Mouse (Mus musculus): Measurements from ENCODE around the gene Tmem203. TPM values are rescaled to one million over a fixed set of nuclear protein-coding genes. Genes with fewer than 3 reads are reported as not detected.
A peak's percentile ranks its signal among the peaks of the same experiment; 100 is the strongest.

Gene Tmem203
- polyA plus RNA-seq, 1 experiment from 2014 or later = 19.2 TPM

DNA sequence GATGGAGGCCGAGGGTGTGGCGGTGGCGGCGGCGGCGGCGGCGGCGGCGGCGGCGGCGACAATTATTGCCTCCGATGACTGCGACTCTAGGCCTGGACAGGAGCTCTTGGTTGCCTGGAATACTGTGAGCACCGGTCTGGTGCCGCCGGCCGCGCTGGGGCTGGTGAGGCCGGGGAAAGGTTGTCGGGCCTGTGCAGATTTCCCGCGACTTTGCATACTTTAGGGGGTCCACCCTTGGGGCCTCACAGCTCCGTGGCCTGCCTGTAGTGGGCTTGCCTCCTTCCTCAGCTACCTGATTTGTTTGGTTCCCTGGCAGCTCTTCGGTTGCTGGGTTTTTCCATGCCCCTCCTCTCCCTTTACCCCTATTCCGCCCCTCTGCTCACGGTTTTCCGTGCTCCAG lies 17.3 kb downstream of the Tmem203 start:
- peak overlapping the region; percentile 83 for H3K9ac ChIP-seq (ENCODE audit: low read length)
- H3K27me3 ChIP-seq (replicated peaks; ENCODE audit: control insufficient read depth, insufficient read depth, low read length) = no peaks in the 10 kb centered on the region
- no peaks in the 10 kb centered on the region for H3K9me3 ChIP-seq (ENCODE audit: control insufficient read depth, low read length)
- no peak for DNase-seq (ENCODE audit: low spot score)
- peak overlapping the region; percentile 91 for H3K4me3 ChIP-seq (ENCODE audit: low read depth, low read length)
- peak; percentile 77 for ATAC-seq (replicated peaks; ENCODE audit: low FRiP score, low TSS enrichment, low read depth)
- peaks cover 66% of the 10 kb centered on the region for H3K36me3 ChIP-seq (ENCODE audit: control insufficient read depth, insufficient read depth, low read length)
- WGBS = under 1% methylated on average over 29 of the region's 29 CpGs
- H3K4me1 ChIP-seq (replicated peaks; ENCODE audit: control insufficient read depth, insufficient read depth, low read length) = peaks cover 24% of the 10 kb centered on the region
- H3K27ac ChIP-seq (ENCODE audit: low read depth) = peak overlapping the region; percentile 20; the same call in 1 of the 2 replicates
- H3K4me2 ChIP-seq (ENCODE audit: low read length) = peak overlapping the region; percentile 98

DNA sequence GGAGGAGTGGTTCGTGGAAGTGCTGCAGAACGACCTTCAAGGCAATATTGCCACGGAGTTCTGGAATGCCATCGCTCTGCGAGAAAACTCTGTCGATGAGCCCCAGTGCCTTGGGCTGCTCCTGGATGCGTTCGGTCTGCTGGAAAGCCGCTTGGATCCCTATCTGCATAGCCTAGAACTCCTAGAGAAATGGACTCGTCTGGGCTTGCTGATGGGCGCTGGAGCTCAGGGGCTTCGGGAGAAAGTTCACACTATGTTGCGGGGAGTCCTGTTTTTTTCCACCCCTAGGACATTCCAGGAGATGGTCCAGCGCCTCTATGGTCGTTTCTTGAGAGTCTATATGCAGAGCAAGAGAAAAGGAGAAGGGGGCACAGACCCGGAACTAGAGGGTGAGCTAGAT lies 17.8 kb downstream of the Tmem203 start:
- WGBS = 33% methylated on average over 16 of the region's 16 CpGs
- H3K27ac ChIP-seq (ENCODE audit: low read depth) = peak overlapping the region; percentile 20; the same call in 1 of the 2 replicates
- ATAC-seq (replicated peaks; ENCODE audit: low FRiP score, low TSS enrichment, low read depth) = no peak

DNA sequence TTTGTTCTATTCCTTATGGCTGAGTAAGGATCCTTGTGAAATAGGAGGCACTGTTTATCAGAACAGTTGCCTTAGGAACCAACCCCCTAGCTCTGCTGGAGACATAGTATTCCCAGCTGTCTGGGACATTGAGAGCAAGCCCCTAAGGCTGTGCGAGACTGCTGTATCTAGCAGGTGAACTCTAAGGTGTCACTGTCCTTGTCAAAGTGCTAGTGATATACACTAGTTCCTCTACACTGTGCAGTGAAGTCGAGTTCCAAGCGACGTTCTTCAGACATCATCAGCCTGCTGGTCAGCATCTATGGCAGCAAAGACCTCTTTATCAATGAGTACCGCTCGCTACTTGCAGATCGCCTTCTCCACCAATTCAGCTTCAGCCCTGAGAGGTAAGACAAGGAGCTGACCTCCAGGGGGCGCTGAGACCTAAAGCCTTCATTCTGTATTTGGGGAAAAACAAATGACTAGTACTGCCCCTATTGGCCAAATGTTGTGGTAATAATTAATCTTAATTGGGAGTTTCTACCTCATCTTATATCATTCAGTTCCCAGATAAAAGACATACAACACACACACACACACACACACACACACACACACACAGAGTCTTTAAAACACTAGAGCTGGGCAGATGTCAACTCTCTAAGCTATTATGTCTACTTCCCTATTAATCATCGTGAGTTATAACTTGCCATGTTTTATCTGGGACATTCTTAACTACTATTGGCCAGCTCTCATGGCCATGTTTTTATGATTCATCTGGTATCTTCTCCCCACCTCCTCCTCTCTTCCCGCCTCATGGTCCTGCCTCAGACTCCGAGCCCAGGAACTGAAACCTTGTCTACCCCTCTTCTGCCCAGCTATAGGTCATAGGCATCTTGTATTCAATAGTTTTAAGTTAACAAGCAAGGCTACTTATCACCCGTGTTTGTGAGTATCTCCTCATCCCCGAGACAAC lies 24.0 kb downstream of the Tmem203 start:
- Histone ChIP-seq H3K27ac (ENCODE audit: low read depth) (no peak overlapping the region), H3K4me3 (ENCODE audit: low read depth, low read length) (no peak overlapping the region), H3K36me3 (ENCODE audit: control insufficient read depth, insufficient read depth, low read length) (peaks cover 95% of the 10 kb centered on the region), H3K27me3 (replicated peaks; ENCODE audit: control insufficient read depth, insufficient read depth, low read length) (no peaks in the 10 kb centered on the region), H3K4me1 (replicated peaks; ENCODE audit: control insufficient read depth, insufficient read depth, low read length) (no peaks in the 10 kb centered on the region), H3K9ac (ENCODE audit: low read length) (no peak overlapping the region), H3K4me2 (ENCODE audit: low read length) (no peak overlapping the region), H3K9me3 (ENCODE audit: control insufficient read depth, low read length) (no peaks in the 10 kb centered on the region)
- ATAC-seq (replicated peaks; ENCODE audit: low FRiP score, low TSS enrichment, low read depth) (no peak), DNase-seq (ENCODE audit: low spot score) (peak; percentile 93)
- 65% methylated on average over 13 of the region's 13 CpGs for WGBS

More for the DNA sequence above, 17.8 kb downstream of the Tmem203 start:
- Histone ChIP-seq H3K27me3 (replicated peaks; ENCODE audit: control insufficient read depth, insufficient read depth, low read length) (no peaks in the 10 kb centered on the region), H3K9ac (ENCODE audit: low read length) (peak overlapping the region; percentile 83), H3K4me3 (ENCODE audit: low read depth, low read length) (peak overlapping the region; percentile 91), H3K36me3 (ENCODE audit: control insufficient read depth, insufficient read depth, low read length) (peaks cover 71% of the 10 kb centered on the region), H3K4me1 (replicated peaks; ENCODE audit: control insufficient read depth, insufficient read depth, low read length) (peaks cover 24% of the 10 kb centered on the region), H3K4me2 (ENCODE audit: low read length) (peak overlapping the region; percentile 98), H3K9me3 (ENCODE audit: control insufficient read depth, low read length) (no peaks in the 10 kb centered on the region)
- no peak for DNase-seq (ENCODE audit: low spot score)

DNA sequence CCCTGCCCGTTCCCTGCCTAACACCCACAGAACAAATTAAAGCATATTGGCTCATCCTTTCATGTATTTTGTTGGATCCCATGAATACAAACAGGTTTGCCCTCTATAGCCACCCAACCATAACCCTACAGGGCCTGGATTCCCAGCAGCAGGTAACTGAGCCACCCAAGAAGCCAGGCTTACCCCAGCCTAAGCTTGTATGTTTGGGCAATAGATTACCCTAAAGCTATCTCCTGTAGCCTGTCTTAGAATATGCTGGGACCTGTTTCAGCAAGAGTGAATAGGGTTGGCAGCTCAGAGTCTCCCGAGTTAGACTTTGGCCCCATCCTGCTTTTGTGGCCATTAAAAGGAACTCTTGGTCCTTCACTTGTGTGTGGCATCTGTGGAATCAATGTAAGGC lies 30.3 kb downstream of the Tmem203 start:
- Histone ChIP-seq H3K4me1 (replicated peaks; ENCODE audit: control insufficient read depth, insufficient read depth, low read length) (no peaks in the 10 kb centered on the region), H3K4me3 (ENCODE audit: low read depth, low read length) (no peak overlapping the region), H3K36me3 (ENCODE audit: control insufficient read depth, insufficient read depth, low read length) (peaks cover 52% of the 10 kb centered on the region), H3K9me3 (ENCODE audit: control insufficient read depth, low read length) (no peaks in the 10 kb centered on the region), H3K27ac (ENCODE audit: low read depth) (no peak overlapping the region), H3K9ac (ENCODE audit: low read length) (no peak overlapping the region), H3K27me3 (replicated peaks; ENCODE audit: control insufficient read depth, insufficient read depth, low read length) (peaks cover 28% of the 10 kb centered on the region), H3K4me2 (ENCODE audit: low read length) (no peak overlapping the region)
- ATAC-seq (replicated peaks; ENCODE audit: low FRiP score, low TSS enrichment, low read depth) = no peak
- no peak for DNase-seq (ENCODE audit: low spot score)
- 87% methylated on average over 2 of the region's 2 CpGs for WGBS

DNA sequence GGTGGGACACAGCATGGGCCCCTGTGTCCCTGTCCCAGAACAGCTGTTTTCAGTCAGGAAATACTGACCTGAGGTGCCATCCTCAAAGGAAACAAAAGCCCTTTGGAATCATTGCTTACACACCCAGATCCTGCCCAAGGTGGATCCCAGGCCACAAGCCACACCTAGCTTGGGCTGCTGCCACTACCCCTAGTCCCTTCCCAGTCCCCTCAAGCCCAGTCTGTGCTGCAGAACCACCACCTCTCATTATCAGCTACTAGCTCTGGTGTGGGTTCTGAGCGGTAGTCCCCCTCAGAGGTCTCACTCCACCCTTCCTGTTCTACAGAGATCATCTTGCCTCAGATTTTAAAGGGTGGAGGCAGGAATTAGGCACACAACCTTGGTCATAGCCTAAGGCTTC lies 31.1 kb downstream of the Tmem203 start:
- WGBS = 79% methylated on average over 1 of the region's 1 CpGs
- Histone ChIP-seq H3K4me2 (ENCODE audit: low read length) (no peak overlapping the region), H3K27me3 (replicated peaks; ENCODE audit: control insufficient read depth, insufficient read depth, low read length) (peaks cover 36% of the 10 kb centered on the region), H3K4me1 (replicated peaks; ENCODE audit: control insufficient read depth, insufficient read depth, low read length) (no peaks in the 10 kb centered on the region), H3K36me3 (ENCODE audit: control insufficient read depth, insufficient read depth, low read length) (peaks cover 45% of the 10 kb centered on the region), H3K9me3 (ENCODE audit: control insufficient read depth, low read length) (no peaks in the 10 kb centered on the region), H3K4me3 (ENCODE audit: low read depth, low read length) (no peak overlapping the region), H3K9ac (ENCODE audit: low read length) (no peak overlapping the region), H3K27ac (ENCODE audit: low read depth) (peak overlapping the region; percentile 2; the same call in 1 of the 2 replicates)
- ATAC-seq (replicated peaks; ENCODE audit: low FRiP score, low TSS enrichment, low read depth) (no peak), DNase-seq (ENCODE audit: low spot score) (no peak)

DNA sequence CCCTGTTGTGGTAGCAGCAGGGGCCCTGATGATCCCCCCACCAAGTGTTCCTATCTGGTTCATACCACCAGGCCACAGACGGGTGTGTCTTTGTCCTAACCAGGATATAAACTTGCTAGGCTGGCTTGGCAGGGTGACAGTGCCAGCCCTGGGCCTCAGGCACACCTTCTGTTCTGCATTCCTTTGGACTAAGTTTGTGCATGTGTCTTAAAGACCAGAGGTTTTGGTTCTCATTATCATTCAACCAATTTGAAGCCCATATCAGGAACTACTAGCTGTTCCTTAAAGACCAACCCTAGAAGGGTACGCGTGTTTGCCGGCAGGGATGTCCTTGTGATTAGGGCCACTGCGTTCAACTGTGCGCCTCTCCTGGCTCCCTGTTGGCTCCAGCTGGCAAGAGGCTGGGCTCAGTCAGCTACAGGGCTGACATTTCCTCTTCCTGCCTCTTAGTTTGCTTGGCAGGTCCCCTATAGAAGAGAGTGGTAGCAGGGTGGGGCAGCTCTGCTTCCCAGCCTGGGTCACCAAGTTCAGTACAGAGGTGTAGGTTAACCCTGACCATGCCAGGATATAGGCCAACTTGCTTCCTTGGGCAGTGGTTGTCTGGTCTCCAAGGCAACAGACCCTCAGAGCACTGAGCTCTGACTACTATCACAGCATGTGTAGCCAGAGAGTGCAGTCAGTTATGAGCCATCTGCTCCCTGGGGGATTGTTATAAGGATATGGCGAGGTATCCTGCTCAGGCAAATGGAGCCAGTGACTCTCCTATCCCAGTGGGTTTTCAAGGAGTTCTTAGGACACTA lies 31.8 kb downstream of the Tmem203 start:
- DNase-seq (ENCODE audit: low spot score) = no peak
- WGBS = 54% methylated on average over 7 of the region's 7 CpGs

DNA sequence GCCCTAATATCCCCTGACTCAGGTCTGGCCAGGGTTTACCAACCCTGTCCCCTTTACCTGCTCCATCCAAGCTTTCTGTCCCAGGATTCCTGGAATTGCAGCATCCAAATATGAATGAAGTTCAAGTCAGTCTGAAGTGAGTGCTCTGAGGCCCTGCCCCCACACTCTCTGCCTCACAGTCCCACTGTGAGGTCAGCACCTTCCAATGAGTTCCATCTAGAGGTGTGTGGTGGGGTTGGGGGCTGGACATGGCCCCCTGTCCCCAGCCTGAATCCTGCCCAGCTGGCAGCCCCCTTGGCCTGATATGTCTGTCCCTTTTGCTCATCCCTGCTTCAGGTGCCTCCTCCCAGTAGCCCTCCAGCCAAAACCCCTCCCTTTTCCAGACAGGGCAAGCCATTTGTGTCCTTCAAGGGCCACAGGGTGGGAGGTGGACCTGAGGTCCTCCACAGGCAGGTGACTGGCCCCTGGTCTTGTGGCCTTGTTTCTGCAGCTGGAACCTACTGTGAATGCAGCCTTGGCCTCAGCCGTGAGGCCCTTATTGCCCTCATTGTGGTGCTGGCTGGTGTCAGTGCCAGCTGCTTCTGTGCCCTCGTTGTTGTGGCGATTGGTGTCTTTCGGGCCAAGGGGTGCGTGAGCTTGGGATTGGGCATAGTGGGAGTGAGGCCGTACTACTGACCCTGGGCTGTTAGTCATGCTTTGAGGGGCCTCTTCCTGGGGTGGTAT lies 32.8 kb downstream of the Tmem203 start, which contains the start of gene Tmem210:
TSS of gene Tmem210 (plus strand) at position 219 of the 723 bp plus-strand sequence.
- Histone ChIP-seq H3K9me3 (ENCODE audit: control insufficient read depth, low read length) (no peaks in the 10 kb centered on the region), H3K9ac (ENCODE audit: low read length) (no peak within 1 kb of the TSS), H3K27ac (ENCODE audit: low read depth) (no peak within 1 kb of the TSS), H3K4me1 (replicated peaks; ENCODE audit: control insufficient read depth, insufficient read depth, low read length) (peaks cover 9% of the 10 kb centered on the region; the same call in 1 of the 2 replicates), H3K4me3 (ENCODE audit: low read depth, low read length) (no peak within 1 kb of the TSS), H3K27me3 (replicated peaks; ENCODE audit: control insufficient read depth, insufficient read depth, low read length) (peaks cover 51% of the 10 kb centered on the region), H3K4me2 (ENCODE audit: low read length) (no peak within 1 kb of the TSS), H3K36me3 (ENCODE audit: control insufficient read depth, insufficient read depth, low read length) (peaks cover 31% of the 10 kb centered on the region)
- 79% methylated on average over 6 of the region's 6 CpGs for WGBS
- DNase-seq (ENCODE audit: low spot score) (no peak), ATAC-seq (replicated peaks; ENCODE audit: low FRiP score, low TSS enrichment, low read depth) (no peak)

More for the DNA sequence above, 31.8 kb downstream of the Tmem203 start:
- H3K27me3 ChIP-seq (replicated peaks; ENCODE audit: control insufficient read depth, insufficient read depth, low read length) = peaks cover 43% of the 10 kb centered on the region
- ATAC-seq (replicated peaks; ENCODE audit: low FRiP score, low TSS enrichment, low read depth) = 0 out of 2 replicates have a peak, but pooled peaks have one; percentile 37
- H3K4me3 ChIP-seq (ENCODE audit: low read depth, low read length) = no peak overlapping the region
- no peak overlapping the region for H3K9ac ChIP-seq (ENCODE audit: low read length)
- H3K4me2 ChIP-seq (ENCODE audit: low read length) = no peak overlapping the region
- H3K27ac ChIP-seq (ENCODE audit: low read depth) = peak overlapping the region; percentile 2; the same call in 1 of the 2 replicates
- H3K36me3 ChIP-seq (ENCODE audit: control insufficient read depth, insufficient read depth, low read length) = peaks cover 41% of the 10 kb centered on the region
- H3K9me3 ChIP-seq (ENCODE audit: control insufficient read depth, low read length) = no peaks in the 10 kb centered on the region
- H3K4me1 ChIP-seq (replicated peaks; ENCODE audit: control insufficient read depth, insufficient read depth, low read length) = peaks cover 2% of the 10 kb centered on the region; the same call in 1 of the 2 replicates
